In genomic region chr2:152080685-152081541, GRCm38 (mm10) we compare ENCODE assay signal across 1 mouse cellular context.
TF ChIP-seq lines count a peak whose summit lies in the region.

Gene Scrt2 (plus strand): TSS chr2:152081529.

TF ChIP-seq in CH12.LX, 34 proteins besides CTCF, POLR2A, EP300 and RAD21 (continued from another document):
- no peak for TF ChIP-seq MAZ (IDR thresholded peaks at IDR 0.05; ENCODE audit: low read depth, low read length)
- TF ChIP-seq NRF1 (IDR thresholded peaks at IDR 0.05; ENCODE audit: low read depth, low read length) = no peak
- no peak for TF ChIP-seq UBTF (IDR thresholded peaks at IDR 0.05; ENCODE audit: low read depth, low read length)
- TF ChIP-seq ELF1 (IDR thresholded peaks at IDR 0.05; ENCODE audit: low read depth, low read length) = 0 out of 2 replicates have a peak, but pooled peaks have one; percentile 19
- peak; percentile 49; the same call in 1 of the 2 replicates for TF ChIP-seq MXI1 (IDR thresholded peaks at IDR 0.05; ENCODE audit: low read depth, low read length)
